Mouse (Mus musculus): ENCODE measurements at regions not wholly inside any gene's neighbourhood (a gene's known extent, or its start where the extent isn't known, plus 50 kb on each side); places are given as distances from the start of the nearest gene placed in this dataset.

DNA sequence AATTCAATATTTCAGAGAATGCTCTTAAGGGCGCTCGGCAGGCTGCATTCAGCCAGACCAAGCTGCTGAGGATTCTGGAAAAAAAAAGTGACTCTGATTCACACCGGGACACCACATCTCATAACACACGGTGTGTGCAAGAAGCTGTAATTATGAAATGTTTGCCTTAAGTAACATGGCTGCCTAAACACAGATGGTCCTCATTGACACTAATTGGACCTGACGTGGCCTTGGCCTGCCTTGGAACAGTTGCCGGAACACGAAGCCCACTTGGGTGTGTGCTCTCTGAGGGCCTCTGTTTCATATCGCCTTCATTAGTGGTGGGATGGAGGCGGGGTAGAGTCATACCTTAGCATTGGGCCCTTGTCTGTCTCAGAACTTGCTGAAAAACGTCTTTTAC, 236.2 kb upstream of the Msx2 start:
- DNase-seq (ENCODE audit: low read depth, low spot score), result no peak

GRCm38 (mm10) chr13:53707548-53707947, 234.7 kb upstream of the Msx2 start:
- DNase-seq (ENCODE audit: low read depth, low spot score), result no peak

- DNase-seq (ENCODE audit: low read depth, low spot score), result no peak
Observed at GRCm38 (mm10) chr13:53704104-53704503, 231.2 kb upstream of the Msx2 start.

- DNase-seq (ENCODE audit: low read depth, low spot score), result no peak
Observed at GRCm38 (mm10) chr13:53700236-53700635, 227.4 kb upstream of the Msx2 start.

DNA sequence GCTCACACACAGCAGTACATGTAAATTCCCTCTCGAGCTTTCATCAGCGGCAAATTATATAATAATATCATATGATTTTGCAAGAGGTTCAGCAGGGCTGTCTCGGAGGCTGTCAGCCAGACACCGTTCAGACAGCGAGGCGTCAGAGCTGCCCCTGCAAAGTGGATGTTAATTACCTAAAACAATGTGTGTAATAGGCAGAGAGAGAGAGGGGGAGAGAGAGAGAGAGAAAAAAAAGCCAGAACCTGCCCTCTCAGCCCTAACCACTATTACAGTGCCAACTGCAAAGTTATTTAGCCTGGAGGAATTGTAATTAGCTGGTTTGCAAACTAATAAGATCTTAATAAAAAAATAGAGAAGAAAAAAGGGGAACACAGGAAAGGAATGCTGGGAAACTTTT, 225.1 kb upstream of the Msx2 start:
- no peak for DNase-seq (ENCODE audit: low read depth, low spot score)

DNA sequence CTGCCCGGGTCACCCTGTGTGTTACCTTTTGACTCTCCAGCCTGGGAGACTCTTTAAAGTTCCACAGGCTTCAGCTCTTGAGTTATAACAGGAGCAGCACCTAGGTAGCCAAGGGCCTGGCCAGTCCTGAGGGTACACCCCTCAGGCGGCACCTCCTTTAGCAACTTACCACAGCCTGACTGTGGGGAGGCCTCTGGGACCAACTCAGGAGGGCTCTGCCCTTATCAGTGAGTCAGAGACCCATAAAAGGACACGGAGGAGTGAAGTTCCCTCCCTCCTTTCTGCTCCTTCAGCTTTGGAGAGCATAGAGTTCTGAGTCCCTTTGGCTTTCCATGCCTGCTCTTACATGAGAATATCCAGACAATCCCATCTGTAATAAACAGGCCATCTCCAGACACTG, 222.5 kb upstream of the Msx2 start:
- no peak for DNase-seq (ENCODE audit: low read depth, low spot score)

GRCm38 (mm10) chr13:53688934-53689333, 216.1 kb upstream of the Msx2 start:
- no peak for DNase-seq (ENCODE audit: low read depth, low spot score)

GRCm38 (mm10) chr13:53688489-53688888, 215.6 kb upstream of the Msx2 start:
- DNase-seq (ENCODE audit: low read depth, low spot score), result peak; percentile 29

DNA sequence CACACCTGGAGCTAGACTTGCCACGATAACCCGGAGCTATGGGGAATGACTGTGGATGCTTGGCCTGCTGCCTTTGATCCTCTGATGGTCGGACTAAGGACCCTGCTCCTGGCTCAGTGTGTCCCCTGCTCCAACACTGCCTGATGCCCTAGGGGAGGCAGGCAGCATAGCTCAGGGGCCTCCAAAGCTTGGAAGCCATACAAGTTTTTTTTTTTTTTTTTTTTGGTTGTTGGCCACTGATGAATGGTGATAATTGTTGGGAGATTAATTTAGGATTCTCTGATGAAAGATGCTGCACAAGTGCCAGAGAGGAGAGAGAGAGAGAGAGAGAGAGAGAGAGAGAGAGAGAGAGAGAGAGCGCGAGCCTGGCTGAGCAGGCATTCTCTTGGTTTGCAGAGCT, 211.6 kb upstream of the Msx2 start:
- no peak for DNase-seq (ENCODE audit: low read depth, low spot score)

DNA sequence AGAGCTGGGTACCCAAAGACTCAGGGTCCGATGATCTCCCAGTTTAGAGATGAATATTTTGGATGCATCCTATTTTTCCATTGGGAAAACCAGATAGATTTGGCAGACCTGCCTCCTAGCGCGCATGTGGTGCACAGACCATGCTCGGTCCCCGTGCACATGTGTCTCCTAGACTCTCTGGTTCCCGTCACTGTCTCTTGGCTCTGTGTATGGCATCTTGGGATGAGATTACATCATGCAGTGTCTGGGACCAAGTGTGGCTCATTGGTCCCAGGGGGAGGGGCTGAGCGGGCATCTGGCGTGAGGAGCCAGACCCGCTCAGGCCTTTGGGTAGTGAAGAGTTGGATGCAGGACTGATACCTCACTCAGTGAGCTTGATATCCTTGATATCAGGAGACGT, 204.3 kb upstream of the Msx2 start:
- DNase-seq (ENCODE audit: low read depth, low spot score), result no peak

DNA sequence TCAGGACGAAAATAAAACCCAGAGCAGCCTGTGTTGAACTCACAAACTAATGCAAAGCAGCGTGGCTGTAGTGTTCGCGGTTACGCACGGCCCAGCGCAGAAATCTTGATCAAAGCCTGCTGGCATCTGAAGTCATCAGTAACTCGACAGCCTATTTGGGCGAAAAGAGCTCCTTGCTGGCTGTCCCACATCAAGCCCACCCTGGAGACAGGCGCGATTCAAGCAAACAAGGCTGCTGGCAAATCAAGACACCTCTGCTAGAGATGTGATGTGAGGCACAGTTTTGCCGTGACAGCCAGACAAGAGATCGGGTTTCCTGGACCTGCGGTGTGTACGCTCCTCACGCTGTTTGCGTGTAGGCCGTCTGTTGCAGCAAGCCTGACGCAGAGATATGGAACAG, 197.5 kb upstream of the Msx2 start:
- DNase-seq (ENCODE audit: low read depth, low spot score), result no peak

DNA sequence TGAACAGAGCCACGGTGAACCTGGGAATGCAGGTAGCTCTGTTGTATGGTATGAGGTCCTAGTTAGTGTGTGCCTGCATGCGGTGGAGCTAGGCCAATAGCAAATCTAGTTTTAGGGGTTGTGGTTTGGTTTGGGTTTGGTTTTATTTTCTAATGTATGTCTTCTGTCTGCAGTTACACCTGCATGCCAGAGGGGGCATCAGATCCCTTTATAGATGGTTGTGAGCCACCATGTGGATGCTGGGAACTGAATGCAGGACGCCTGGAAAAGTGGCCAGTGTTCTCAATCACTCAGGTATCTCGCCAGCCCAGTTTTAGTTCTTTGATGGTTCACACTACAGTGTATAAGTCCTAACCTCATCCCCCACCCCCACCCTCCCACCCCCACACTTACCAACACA, 194.6 kb upstream of the Msx2 start:
- DNase-seq (ENCODE audit: low read depth, low spot score), result no peak

DNA sequence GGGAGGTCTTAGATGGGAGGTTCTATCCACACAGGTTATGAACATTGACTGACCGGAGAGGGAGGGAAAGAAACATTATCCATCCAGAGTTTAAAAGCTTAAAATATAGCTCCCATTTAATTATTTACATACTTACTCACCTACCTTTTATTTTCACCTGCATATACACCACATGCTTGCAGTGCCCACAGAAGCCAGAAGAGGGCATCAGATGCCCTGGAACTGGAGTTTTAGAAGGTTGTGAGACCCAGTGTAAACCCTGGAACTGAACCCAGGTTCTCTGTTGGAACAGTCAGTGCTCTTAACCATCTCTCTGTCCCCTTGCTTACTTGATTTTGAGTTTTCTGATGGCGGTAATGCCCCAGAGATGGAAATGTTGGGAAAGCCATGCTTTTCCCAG, 192.7 kb upstream of the Msx2 start:
- DNase-seq (ENCODE audit: low read depth, low spot score), result no peak

GRCm38 (mm10) chr13:53664631-53665230, 191.9 kb upstream of the Msx2 start:
- peak; percentile 9 for DNase-seq (ENCODE audit: low read depth, low spot score)

DNA sequence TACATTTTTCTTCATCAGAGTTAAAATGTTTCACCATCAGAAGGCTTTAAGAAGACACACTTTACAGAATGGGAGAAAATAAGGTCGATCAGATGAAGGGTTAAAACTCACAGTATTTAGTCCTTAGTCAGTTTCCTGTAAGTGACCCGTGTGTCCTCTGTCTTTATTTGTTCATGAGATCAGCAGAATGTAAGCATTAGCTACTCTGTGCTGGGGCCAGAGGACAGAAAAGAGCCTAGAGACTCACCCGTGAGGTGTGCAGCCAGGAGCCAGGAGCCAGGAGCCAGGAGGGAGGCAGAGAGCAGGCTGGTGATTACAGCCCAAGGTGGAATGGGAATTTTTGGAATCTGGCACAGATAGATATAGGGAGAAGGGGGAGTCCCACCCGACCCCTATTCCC, 180.0 kb upstream of the Msx2 start:
- DNase-seq (ENCODE audit: low read depth, low spot score), result no peak

- no peak for DNase-seq (ENCODE audit: low read depth, low spot score)
Observed at GRCm38 (mm10) chr13:53648353-53648752, 175.5 kb upstream of the Msx2 start.

DNA sequence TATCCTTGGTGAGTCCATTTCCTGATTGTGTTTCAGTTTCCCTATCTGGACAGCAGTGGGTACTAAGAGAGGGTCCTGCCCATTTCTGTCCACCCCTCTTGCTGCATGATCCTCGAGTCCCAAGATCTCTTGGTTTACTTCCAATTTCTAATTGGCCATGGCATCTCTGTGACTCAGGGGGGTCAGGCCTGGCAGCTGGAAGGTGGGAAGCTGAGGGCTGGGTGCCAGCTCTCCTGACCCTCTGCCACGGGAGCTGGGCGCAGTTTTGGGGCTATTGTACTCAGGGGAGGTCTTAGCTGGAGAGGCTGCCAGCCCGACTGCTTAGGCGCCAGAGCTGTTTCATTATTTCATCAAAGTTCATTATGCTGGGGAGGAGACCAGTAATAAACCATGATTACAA, 169.7 kb upstream of the Msx2 start:
- no peak for DNase-seq (ENCODE audit: low read depth, low spot score)

DNA sequence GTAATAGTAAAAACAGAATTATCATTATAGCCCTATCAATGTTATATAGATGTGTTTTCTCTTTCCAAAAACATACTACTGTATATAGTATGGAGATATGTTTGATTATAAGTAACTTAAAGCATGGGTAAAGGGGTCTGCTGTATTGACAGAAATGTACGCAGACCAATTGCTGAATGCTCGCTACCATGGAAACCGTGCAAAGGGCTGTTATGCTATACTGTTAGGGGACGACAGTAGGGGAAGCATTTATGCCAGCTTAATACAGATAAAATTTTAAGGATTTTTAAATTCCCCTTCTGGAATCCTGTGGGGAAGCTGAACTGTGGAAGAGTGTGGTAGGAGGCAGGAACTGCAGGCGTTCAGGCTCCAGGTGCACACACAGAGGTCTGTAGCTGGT, 166.7 kb upstream of the Msx2 start:
- DNase-seq (ENCODE audit: low read depth, low spot score), result no peak

- no peak for DNase-seq (ENCODE audit: low read depth, low spot score)
Observed at GRCm38 (mm10) chr13:53639115-53639514, 166.2 kb upstream of the Msx2 start.

DNA sequence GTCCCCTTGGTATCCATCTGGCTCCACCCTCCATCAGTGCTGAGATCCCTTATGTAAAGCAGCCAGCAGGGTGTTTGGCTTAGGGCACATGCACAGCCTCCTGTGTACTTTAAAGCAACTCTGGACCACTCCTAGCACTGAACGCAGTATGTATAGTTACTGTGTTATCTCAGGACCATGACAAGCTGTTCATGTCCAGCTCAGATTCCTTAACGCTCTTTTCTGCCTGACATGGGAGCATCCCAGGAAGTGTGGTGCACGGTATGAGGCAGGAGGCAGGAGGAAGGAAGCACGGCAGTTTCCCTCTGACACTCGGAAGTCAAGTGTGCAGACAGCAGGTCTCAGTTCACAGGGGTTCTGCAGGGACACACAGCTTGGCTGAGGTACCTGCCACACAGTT, 163.1 kb upstream of the Msx2 start:
- no peak for DNase-seq (ENCODE audit: low read depth, low spot score)

DNA sequence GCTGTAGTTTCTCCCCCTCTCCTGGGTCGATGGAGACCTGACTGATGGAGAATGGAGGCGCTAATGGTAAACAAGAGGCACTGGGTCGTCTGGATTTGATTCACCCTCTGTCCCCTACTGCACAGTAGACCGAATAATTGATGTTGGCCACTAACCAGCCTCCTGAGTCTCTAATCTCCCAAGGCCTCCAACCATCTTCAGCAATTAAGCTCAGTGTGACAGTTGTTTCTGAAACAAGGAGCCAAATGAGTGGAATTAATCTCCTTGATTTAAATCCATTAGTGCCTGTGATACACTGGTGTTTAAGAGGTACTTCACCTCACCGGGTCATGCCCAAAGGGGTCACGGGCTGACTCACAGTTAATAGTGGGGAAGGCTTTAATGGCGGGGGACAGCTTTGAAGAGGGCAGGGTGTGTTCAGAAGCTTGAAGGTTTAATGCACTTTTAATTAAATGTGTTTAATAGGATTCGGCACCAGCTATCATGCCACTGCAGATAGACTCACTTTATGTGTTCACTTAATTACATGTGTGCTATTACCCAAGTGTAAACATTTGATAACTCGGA, 161.8 kb upstream of the Msx2 start:
- no peak for DNase-seq (ENCODE audit: low read depth, low spot score)

DNA sequence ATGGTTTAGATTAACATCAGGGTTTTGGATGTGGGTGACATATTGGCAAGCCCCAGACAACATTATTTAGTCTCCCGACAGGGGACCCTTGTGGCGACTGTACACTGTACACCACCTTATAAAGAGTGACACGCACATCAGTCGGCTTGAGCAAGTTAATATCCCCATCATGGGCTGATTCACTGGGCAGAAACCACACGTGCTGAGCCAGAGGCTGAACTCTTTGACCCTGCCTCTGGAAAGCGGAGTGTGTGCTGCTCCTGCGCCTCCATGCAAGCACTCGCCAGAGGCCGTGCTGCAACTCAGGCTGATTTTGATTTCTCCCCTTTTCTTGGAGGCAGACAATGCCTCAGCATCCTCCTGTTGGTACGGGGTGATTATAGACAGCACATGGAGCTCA, 125.2 kb upstream of the Msx2 start:
- DNase-seq (ENCODE audit: low read depth, low spot score), result no peak

DNA sequence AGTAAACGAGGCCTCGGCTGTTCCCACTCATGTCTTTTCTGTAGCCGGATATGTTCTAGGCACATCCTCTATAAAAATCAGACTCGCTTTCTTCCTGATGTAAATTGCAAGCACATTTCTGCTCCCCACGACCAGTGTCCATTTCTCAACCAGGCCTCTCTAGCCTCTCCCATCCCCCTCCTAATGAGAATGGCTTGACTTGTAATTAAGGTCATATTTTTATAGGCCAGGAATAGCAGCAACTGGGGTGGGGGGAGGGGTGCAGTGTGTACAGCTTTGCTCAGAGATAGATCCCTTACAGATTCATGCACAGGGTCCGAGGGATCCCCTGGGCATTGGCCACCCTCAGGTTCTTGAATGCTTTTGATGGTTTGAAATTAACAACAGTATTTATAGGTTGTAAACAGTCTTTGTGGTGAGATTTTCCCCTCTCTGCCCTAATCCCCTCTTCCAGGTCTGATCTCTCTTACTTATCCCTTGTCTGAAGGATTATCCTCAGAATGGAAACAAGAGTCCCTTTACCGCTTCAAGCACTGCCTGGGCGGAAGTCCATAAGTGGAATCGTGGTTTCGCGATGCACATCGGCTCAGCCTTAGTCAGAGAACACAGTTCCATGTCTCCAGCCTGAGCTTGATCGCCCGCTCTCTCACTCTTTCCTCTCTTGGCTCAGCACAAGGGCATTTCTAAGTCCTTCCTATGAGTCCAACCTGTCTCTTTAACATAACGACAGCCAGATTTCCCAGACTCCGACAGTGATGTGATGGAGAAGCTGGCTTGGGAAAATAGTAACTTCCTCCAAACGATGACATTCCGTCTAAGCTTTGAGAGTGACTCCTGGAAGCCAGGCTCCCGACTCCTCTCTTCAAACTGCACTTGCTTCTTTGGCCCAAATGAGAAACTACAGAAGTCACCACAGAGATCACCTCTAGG, 124.3 kb upstream of the Msx2 start:
- no peak for DNase-seq (ENCODE audit: low read depth, low spot score)

Measured in retina, adult 2 months (tissue).